Mouse (Mus musculus): ENCODE measurements around the gene Rsph1. TPM values are rescaled to one million over a fixed set of nuclear protein-coding genes. Genes with fewer than 3 reads are reported as not detected.

Gene Rsph1
- polyA plus RNA-seq, 1 experiment, result 4.8 TPM

- DNase-seq (ENCODE audit: extremely low spot score in 1 of 2, low spot score in 1 of 2), result no peak
Observed at GRCm38 (mm10) chr17:31216068-31216955, 60.9 kb downstream of the Rsph1 start.

- no peak for DNase-seq (ENCODE audit: extremely low spot score in 1 of 2, low spot score in 1 of 2)
Observed at GRCm38 (mm10) chr17:31211881-31212280, 65.3 kb downstream of the Rsph1 start.

GRCm38 (mm10) chr17:31210299-31210698 is 66.9 kb downstream of the Rsph1 start:
- no peak for DNase-seq (ENCODE audit: extremely low spot score in 1 of 2, low spot score in 1 of 2)

- DNase-seq (ENCODE audit: extremely low spot score in 1 of 2, low spot score in 1 of 2), result no peak
Observed at GRCm38 (mm10) chr17:31209376-31209930, 67.7 kb downstream of the Rsph1 start.

GRCm38 (mm10) chr17:31208654-31209053 is 68.5 kb downstream of the Rsph1 start:
- DNase-seq (ENCODE audit: extremely low spot score in 1 of 2, low spot score in 1 of 2), result no peak

- DNase-seq (ENCODE audit: extremely low spot score in 1 of 2, low spot score in 1 of 2), result no peak
Observed at GRCm38 (mm10) chr17:31207771-31208334, 69.3 kb downstream of the Rsph1 start, which contains the start of gene Ubash3a. Ubash3a (plus strand) TSS chr17:31207873.

Other genes with a start within 250 kb of the Rsph1 start
- 29.5 and 29.6 TPM in 2 replicates for gene Abcg1, start 219.7 kb downstream of the Rsph1 start, polyA plus RNA-seq (2012; rRNA removed)
- 0.24 and 1.8 TPM in 2 replicates for gene Tff3, start 147.7 kb downstream of the Rsph1 start, polyA plus RNA-seq (2012; rRNA removed)
- gene Tff2, start 133.1 kb downstream of the Rsph1 start, polyA plus RNA-seq (2012; rRNA removed), result not detected in 2 replicates
- not detected in 2 replicates for gene Tff1, start 112.1 kb downstream of the Rsph1 start, polyA plus RNA-seq (2012; rRNA removed)
- gene Tmprss3, start 78.4 kb downstream of the Rsph1 start, polyA plus RNA-seq (2012; rRNA removed), result 0.04 TPM in 1 of 2 replicates, not detected in the other
- gene Ubash3a, start 69.5 kb downstream of the Rsph1 start, polyA plus RNA-seq (2012; rRNA removed), result not detected in 2 replicates
- gene Slc37a1, start 9.4 kb upstream of the Rsph1 start, polyA plus RNA-seq (2012; rRNA removed), result 13.3 and 13.6 TPM in 2 replicates
- gene Pde9a, start 108.8 kb upstream of the Rsph1 start, polyA plus RNA-seq (2012; rRNA removed), result 28.6 and 29.6 TPM in 2 replicates
- gene Wdr4, start 242.6 kb upstream of the Rsph1 start, polyA plus RNA-seq (2012; rRNA removed), result 24.8 and 30.3 TPM in 2 replicates
- gene Ndufv3, start 242.7 kb upstream of the Rsph1 start, polyA plus RNA-seq (2012; rRNA removed), result 313 and 363 TPM in 2 replicates